Comparison of ENCODE assay signal across 17 mouse cellular contexts in the genomic region with DNA sequence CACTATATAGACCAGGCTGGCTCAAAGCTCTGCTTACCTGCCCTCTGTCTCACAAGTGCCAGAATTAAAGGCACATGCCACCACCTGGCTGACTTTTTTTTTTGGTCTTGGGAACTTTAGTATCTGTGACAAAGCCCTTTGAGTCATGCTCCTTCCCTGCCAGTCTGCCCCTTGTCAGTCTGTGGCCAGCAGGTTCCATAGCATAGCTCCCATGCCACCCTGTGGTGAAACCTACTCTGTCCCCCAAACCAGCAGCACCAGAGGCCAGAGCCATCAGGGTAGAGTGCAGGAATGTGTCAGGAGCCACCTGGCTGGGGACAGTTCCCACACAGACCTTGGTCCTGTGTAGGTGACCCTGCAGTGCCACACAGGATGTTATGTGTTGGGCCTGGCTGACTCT. TPM values are rescaled to one million over a fixed set of nuclear protein-coding genes. Genes with fewer than 3 reads are reported as not detected.
A peak's percentile ranks its signal among the peaks of the same experiment; 100 is the strongest.
DNase-seq lines count a peak whose midpoint lies in the region; ATAC-seq and TF ChIP-seq lines count a peak whose summit lies in the region.
"Had no signal": no experiment of that assay in that cellular context is flagged by ENCODE, and none has a peak within 500 bp of the region (broad histone marks: within the 10 kb centered on the region; RNA-seq: fewer than 3 reads in every experiment).

No protein-coding gene starts in this region.

- peak; percentile 16; the same call in 1 of the 2 replicates for TF ChIP-seq CTCF in lung, embryonic 14.5 days (IDR thresholded peaks at IDR 0.05; ENCODE audit: low read depth)

- H3K27ac ChIP-seq in lung, embryonic 14.5 days (ENCODE audit: low read depth), result peak overlapping the region; percentile 54; the same call in 1 of the 2 replicates
- peak overlapping the region; percentile 71 for H3K27ac ChIP-seq in embryonic facial prominence, embryonic 13.5 days
- H3K27ac ChIP-seq in limb, embryonic 14.5 days (replicated peaks; ENCODE audit: low read depth, low read length), result peak overlapping the region; percentile 74
- H3K27ac ChIP-seq: forebrain, embryonic 10.5 days; hindbrain, embryonic 15.5 days; neural tube, embryonic 15.5 days had no signal

- ATAC-seq in lung, embryonic 14.5 days (ENCODE audit: insufficient read depth), result no peak
- ATAC-seq in embryonic facial prominence, embryonic 13.5 days (ENCODE audit: insufficient number of reproducible peaks, insufficient read depth, low FRiP score, low TSS enrichment, low read depth), result no peak
- no peak for ATAC-seq in limb, embryonic 14.5 days (ENCODE audit: low FRiP score, low read depth)
- no peak for ATAC-seq in activated CD4-positive, CD25-positive, alpha-beta regulatory T cell, adult 4 months

- no peak for DNase-seq in lung, embryonic 14.5 days
- no peak for DNase-seq in lung, postnatal 4 days
- DNase-seq in 416B (ENCODE audit: low read depth), result peak; percentile 59
- DNase-seq in limb, embryonic 14.5 days (ENCODE audit: low spot score), result no peak
- no peak for DNase-seq in retina, embryonic 14.5 days (ENCODE audit: low spot score)
- DNase-seq: cerebellum, adult 9-11 months; heart, adult 11 months; kidney, adult 9 months; retina, postnatal 1 day; thymus, postnatal 25 days had no signal

- no peaks in the 10 kb centered on the region for H3K36me3 ChIP-seq in lung, embryonic 14.5 days (ENCODE audit: insufficient read depth)
- H3K36me3 ChIP-seq in embryonic facial prominence, embryonic 13.5 days, result peaks cover 5% of the 10 kb centered on the region; the same call in 1 of the 2 replicates
- no peaks in the 10 kb centered on the region for H3K36me3 ChIP-seq in limb, embryonic 14.5 days (ENCODE audit: control insufficient read depth, insufficient read depth, low read length)
- H3K36me3 ChIP-seq: hindbrain, embryonic 15.5 days; neural tube, embryonic 15.5 days had no signal

- H3K4me3 ChIP-seq in lung, embryonic 14.5 days (ENCODE audit: low read depth, low read length), result no peak overlapping the region
- H3K4me3 ChIP-seq in embryonic facial prominence, embryonic 13.5 days, result no peak overlapping the region
- no peak overlapping the region for H3K4me3 ChIP-seq in limb, embryonic 14.5 days (replicated peaks; ENCODE audit: low read length)
- H3K4me3 ChIP-seq: forebrain, embryonic 10.5 days; hindbrain, embryonic 15.5 days; neural tube, embryonic 15.5 days had no signal

- peaks cover 28% of the 10 kb centered on the region for H3K4me1 ChIP-seq in lung, embryonic 14.5 days (ENCODE audit: insufficient read depth)
- H3K4me1 ChIP-seq in embryonic facial prominence, embryonic 13.5 days, result peaks cover 38% of the 10 kb centered on the region
- H3K4me1 ChIP-seq in limb, embryonic 14.5 days (ENCODE audit: control insufficient read depth, insufficient read depth, low read length), result peaks cover 50% of the 10 kb centered on the region

- no peaks in the 10 kb centered on the region for H3K27me3 ChIP-seq in lung, embryonic 14.5 days (ENCODE audit: insufficient read depth, low read length)
- no peaks in the 10 kb centered on the region for H3K27me3 ChIP-seq in embryonic facial prominence, embryonic 13.5 days
- H3K27me3 ChIP-seq in limb, embryonic 14.5 days (ENCODE audit: control insufficient read depth, insufficient read depth, low read length), result no peaks in the 10 kb centered on the region
- H3K27me3 ChIP-seq: CH12.LX; hindbrain, embryonic 15.5 days; neural tube, embryonic 15.5 days had no signal

- H3K4me2 ChIP-seq in lung, embryonic 14.5 days, result no peak overlapping the region
- H3K4me2 ChIP-seq in embryonic facial prominence, embryonic 13.5 days, result no peak overlapping the region
- no peak overlapping the region for H3K4me2 ChIP-seq in limb, embryonic 14.5 days (replicated peaks; ENCODE audit: low read depth, low read length, severe bottlenecking)
- H3K4me2 ChIP-seq: hindbrain, embryonic 15.5 days; liver, embryonic 11.5 days; neural tube, embryonic 15.5 days had no signal

- H3K9ac ChIP-seq in lung, embryonic 14.5 days, result no peak overlapping the region
- H3K9ac ChIP-seq in embryonic facial prominence, embryonic 13.5 days, result no peak overlapping the region
- no peak overlapping the region for H3K9ac ChIP-seq in limb, embryonic 14.5 days (ENCODE audit: low read depth, low read length, severe bottlenecking)
- H3K9ac ChIP-seq: hindbrain, embryonic 15.5 days; neural tube, embryonic 15.5 days had no signal

- H3K9me3 ChIP-seq in lung, embryonic 14.5 days (ENCODE audit: low read depth, low read length), result no peaks in the 10 kb centered on the region
- H3K9me3 ChIP-seq in embryonic facial prominence, embryonic 13.5 days, result no peaks in the 10 kb centered on the region
- no peaks in the 10 kb centered on the region for H3K9me3 ChIP-seq in limb, embryonic 14.5 days (ENCODE audit: control insufficient read depth, low read length)
- H3K9me3 ChIP-seq: forebrain, embryonic 10.5 days; hindbrain, embryonic 15.5 days; neural tube, embryonic 15.5 days had no signal

- TF ChIP-seq POLR2A in limb, embryonic 14.5 days (IDR thresholded peaks at IDR 0.05; ENCODE audit: borderline replicate concordance, extremely low read depth, insufficient read depth, insufficient read length), result no peak

RNA-seq across cellular contexts. Expression of gene Wwp2, which starts 55.7 kb away (rescaled TPM):
- polyA plus RNA-seq in lung, embryonic 14.5 days (2014; fragmentation: Nextera tagmentation; extraction: Ambion mirVana), result 47.7 and 48.2 TPM in 2 replicates
- 158 and 211 TPM in 2 replicates for polyA plus RNA-seq in embryonic facial prominence, embryonic 13.5 days (2015; fragmentation: Nextera tagmentation; extraction: Ambion mirVana)
- polyA plus RNA-seq in limb, embryonic 14.5 days (2012; rRNA removed), result 315 and 409 TPM in 2 replicates
- 153 and 200 TPM in 2 replicates for polyA plus RNA-seq in limb, embryonic 14.5 days (2014; fragmentation: Nextera tagmentation; extraction: Ambion mirVana)
- polyA plus RNA-seq in activated CD4-positive, CD25-positive, alpha-beta regulatory T cell, adult 4 months (2017; shearing (Covaris generic)), result 100 to 1,000 TPM in 1 of 2 experiments, 10 to 100 TPM in 1; 82.0 to 116 TPM
